Mouse (Mus musculus) T-helper 2 cell (primary cell): ENCODE data around the gene Efnb3.

Experiments
- in situ Hi-C: fragments of 300-600 bp; cut with MboI, MseI; formaldehyde crosslinking; loops from one replicate; pipeline ENCODE4 v1.15.1; 2025; ENCODE audit warnings: high pct_unique_total_duplicates

Gene Efnb3

DNA sequence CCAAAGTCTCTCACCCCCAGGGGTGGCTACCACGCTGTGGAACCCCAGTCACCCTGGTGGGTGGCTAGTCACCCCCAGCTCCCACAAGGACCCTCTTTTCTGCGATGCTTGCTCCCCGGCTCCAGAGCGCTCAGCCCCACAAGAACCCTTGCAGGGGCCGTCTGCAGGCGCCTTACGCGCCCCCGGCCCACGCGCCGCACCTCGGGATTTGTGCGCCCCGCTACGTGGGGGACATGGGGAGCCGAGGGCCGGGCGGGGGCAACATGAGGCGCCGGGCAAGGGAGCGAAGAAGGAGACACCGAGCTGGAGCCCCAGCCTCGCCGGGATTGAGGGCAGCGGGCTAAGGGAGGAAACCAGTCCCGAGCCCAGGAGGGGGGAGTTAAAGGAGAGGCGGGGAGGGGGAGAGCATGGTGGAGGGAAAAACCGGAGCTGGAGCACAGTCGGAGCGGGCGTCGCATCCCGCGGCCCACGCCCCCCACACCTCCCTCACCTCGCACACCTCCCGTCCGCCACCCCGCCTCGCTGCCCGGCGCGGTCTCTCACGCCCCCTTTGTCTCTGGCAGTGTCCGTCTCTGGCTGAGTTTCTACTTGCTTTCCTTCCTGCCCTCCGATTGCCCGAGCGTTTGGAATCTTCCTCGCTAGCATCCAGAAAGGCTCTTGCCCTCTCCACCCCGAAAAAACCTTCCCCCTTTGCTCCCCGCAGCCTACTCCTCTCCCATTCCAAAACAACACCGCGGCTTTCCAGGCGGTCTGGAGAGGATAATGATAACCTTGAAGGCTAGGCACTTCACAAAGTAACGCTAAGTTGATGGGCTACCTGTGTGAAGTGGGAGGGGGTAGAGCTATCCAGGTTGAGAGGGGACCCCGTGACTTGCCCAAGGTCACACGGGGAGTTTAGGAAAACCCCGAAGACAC, at the start of gene Efnb3:
Gene Efnb3, minus strand, starts transcription at position 355 of the 915 bp plus-strand sequence.
- in situ Hi-C loops = no loop called here

- in situ Hi-C loops = no loop called here
Observed at GRCm38 (mm10) chr11:69609416-69609815, 49.4 kb upstream of the Efnb3 start.

GRCm38 (mm10) chr11:69608525-69608924, 48.5 kb upstream of the Efnb3 start:
- in situ Hi-C loops = no loop called here

DNA sequence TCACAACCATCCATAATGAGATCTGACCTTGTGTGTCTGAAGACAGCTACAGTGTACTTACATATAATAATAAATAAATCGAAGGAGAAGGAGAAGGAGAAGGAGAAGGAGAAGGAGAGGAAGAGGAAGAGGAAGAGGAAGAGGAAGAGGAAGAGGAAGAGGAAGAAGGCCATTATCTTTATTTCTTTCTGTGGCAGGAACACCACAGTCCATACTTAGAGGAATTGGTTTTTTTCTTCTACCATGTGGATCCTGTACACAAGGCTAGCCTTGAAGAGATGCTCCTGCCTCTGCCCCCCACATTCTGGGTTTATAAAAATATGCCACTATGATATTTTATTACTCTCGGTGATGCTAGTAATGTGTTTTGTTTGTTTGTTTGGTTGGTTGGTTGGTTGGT, 46.8 kb upstream of the Efnb3 start:
- in situ Hi-C loops = no loop called here

DNA sequence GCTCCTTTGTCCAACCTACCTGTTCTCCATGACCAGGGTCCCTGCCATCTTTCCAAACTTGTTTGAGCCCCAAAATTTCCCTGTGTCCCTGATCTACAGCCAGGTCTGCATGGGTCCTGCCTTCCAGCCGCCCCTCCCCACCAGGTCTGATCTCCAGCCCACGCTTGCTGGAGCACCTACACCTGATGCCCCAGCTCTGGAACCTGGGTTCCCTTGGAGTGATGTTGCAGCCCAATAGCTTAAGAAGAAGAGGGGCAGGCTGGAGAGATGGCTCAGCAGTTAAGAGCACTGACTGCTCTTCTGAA, 46.4 kb upstream of the Efnb3 start:
- in situ Hi-C loops = no loop called here

DNA sequence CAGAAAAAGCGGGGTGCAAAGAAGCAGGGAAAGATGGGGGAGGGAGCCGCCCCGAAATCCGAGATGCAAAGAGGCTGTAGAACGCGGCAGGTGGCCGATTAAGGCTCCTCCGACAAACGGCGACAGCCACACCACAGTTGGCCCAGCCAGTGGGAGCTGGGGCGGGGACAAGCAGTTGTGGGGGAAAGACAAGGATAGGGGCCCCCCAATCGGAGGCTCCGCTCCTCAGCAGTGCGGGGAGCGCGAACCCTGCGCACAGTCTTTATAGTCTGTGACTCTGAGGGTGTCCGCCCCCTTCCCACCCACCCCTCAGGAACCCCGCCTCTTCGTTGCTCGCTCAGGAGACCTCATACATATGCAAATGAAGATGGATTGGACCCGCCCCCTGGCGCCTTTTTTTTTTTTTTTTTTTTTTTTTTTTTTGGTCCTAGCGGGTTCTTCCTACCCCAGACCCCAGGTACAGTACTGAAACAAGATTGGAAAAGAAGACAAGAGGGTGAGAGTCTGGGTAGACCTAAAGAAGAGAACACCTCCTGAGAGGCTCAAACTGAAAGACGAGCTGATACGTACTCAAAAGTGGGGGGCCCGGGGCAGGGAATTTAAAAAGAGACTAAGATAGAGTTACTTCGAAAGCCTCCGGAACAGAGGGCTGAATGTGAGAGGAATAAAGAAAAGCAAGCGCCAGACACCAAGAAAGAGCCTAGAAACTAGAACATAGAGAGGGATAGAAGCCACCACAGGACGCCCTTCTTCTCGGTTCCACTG, 45.9 kb upstream of the Efnb3 start, which contains the start of gene Atp1b2:
Gene Atp1b2, minus strand, starts transcription at position 217 of the 765 bp plus-strand sequence.
- in situ Hi-C loops = no loop called here

DNA sequence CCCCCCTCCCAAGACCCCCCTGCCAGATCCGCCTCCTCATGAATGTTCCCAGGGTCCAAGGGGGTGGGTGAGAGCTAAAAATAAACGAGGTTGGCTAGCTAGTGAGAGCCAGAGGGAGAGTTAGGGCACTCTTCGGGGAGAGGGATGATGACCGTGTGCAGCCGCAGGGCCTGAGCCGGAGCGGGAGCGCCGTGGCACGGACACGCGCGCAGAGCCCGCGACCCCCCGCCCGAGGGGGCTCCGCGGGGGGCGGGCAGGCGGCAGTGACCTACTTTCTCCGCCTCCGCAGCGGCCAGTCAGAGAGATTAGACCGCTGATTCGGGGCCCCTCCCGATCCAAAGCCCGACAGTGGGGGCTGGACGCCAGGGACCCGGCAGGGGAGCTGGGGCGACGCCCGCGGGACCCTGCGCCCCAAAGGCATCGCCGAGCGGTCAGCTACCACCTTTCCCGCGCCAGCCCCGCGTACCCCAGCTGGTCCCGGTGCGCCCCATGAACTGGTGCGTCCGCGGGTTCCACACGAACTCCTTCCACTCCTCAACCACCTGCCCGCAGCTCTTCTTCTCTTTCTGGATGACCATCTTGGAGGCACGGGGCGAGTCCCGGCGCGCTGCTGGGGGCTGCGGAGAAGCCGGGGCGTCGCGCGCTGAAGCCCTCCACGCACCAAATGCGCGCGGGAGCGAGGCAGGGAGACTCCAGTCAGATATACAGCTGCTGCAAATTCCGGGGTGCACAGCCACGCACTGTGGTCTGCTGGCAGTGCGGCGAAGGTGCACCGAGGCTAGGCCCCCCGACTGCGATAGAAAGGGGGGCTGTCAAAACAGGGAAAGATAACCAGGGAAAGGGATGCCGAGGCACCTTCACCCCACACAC, 45.0 kb upstream of the Efnb3 start:
- in situ Hi-C loops = no loop called here

DNA sequence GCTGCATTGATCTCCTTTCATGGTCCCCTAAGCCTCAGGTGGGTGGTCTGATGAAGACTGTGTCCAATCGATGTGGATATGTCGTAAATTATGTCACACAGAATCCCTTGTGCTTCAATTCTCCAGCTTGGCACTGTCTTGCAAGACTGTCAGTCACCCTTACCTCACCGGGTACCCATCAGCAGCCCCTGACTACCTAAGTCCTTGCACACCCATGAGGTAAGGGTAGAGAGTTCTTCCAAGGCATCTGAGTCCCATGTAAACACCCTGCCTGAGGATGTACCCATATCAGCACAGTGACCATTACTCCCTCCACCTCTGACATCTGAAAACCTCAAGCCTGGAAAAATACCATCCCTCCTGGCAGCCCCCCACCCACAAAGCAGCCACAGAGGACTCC, 44.3 kb upstream of the Efnb3 start:
- in situ Hi-C loops = no loop called here

GRCm38 (mm10) chr11:69603516-69603915, 43.5 kb upstream of the Efnb3 start:
- in situ Hi-C loops = no loop called here

GRCm38 (mm10) chr11:69601768-69602167, 41.8 kb upstream of the Efnb3 start:
- in situ Hi-C loops = no loop called here

DNA sequence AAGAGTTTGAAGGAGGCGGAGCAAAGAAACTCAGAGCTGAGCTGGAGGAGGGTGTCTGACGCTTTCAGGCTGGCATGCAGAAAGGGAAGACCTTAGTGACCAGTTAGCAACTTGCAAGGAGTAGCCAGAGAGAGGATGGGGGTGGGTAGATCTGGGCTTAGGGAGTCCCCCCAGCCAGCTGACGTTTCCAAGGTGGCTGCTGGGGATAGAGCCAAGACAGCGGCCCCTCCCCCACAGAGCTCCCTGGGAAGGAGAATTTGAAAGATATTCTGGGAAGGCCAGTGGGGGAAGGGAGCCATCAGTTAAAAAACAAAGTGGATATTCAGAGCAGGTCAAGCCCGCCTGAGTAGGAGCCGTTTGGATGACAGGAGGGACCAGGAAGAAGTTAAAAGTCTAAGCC, 40.1 kb upstream of the Efnb3 start:
- in situ Hi-C loops = no loop called here

- in situ Hi-C loops = no loop called here
Observed at GRCm38 (mm10) chr11:69599436-69599835, 39.4 kb upstream of the Efnb3 start.

- in situ Hi-C loops = no loop called here
Observed at GRCm38 (mm10) chr11:69594853-69595252, 34.8 kb upstream of the Efnb3 start.

DNA sequence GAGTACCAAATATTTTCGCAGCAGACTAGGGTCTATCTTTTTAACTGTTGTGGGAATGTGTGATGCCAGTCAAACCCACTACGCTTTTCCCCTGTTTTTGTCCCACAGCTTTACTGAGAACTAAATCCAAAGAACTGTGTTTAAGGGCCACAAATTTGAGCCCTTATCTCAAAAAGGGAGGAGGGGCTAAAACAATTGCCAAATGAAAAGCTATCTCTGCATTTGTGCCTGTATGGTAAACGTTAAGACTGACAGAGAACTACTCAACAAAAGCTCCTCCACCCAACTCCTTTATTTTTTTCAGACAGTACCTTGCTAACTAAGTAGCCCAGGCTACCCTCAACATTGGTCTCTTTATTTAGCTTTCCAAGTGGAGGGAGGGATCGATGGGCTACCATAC, 32.8 kb upstream of the Efnb3 start:
- in situ Hi-C loops = no loop called here

DNA sequence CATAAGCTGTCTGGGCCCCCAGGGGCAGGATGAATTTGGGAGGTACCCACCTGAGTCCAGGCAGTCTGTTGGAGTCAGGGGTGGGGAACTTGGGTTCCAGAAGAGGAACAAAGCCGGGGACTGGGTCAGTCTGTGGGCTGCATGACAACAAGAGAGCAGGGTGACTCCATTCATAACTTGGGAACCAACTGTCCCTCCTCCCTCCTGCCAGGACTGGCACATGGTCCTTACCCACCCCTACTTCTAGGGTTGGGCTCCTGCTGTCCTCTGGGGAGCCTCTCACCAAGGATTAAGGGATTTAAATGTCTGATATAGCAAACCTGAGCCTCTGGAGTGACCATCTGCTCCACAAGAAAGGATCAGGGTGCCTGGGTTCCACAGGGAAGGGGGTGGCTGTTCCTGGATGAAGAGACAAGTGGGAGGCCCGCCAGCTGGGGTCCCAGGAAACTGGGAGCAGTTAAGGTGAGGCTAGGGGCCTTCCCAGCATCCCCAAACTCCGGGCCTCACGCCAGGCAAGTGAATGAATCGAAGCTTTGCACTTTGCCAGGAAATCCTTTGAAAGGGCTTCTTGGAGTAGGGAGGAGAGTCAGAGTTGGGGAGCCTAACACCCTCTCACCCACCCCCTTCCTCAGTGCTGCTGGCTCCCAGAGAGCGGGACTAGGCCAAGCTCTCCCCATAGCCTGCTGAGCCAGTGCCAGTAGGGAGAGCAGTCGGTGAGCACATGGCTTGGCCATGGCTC, 32.1 kb upstream of the Efnb3 start:
- in situ Hi-C loops = no loop called here

GRCm38 (mm10) chr11:69591424-69591823, 31.4 kb upstream of the Efnb3 start:
- in situ Hi-C loops = no loop called here

- in situ Hi-C loops = no loop called here
Observed at GRCm38 (mm10) chr11:69590622-69591021, 30.6 kb upstream of the Efnb3 start.

- in situ Hi-C loops = loop anchor here (10.0 kb wide), 1 partner anchor 75 kb away; the partner anchor contains the start of genes Cd68 and Mpdu1
Observed at GRCm38 (mm10) chr11:69589207-69589834, 29.3 kb upstream of the Efnb3 start.

DNA sequence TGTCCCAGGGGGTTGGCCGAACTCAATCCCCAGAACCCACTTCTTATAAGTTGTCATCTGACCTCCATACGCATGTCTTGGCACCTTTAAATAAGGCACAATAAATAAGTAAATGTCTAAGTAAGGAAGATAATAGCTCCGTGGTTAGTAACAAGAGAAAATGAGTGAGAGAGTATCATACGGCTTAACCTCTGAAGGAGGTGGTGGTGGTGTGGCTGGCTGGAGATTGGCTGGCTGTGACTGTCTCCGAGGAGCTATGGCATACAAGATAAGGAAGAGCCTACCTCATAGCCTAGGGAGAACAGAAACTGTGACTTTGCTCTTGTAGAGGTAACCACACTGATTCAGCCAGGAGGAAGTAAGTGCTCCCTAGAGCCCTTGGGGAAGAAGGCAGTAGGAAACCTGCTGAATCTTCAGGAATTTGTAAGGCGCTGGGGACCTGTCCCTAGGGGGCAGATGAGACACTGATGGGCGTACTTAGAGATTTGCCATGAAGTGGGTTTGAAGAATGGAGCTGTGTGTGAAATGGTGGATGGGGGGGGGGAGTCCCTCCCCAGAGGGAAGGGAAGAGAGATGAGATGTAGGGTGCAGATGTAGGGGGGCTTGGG, 25.8 kb upstream of the Efnb3 start:
- in situ Hi-C loops = loop anchor here (10.0 kb wide), 1 partner anchor 79 kb away; the partner anchor contains the start of genes Cd68 and Mpdu1

- in situ Hi-C loops = loop anchor here (10.0 kb wide), 1 partner anchor 80 kb away; the partner anchor contains the start of genes Cd68 and Mpdu1
Observed at GRCm38 (mm10) chr11:69584937-69585336, 24.9 kb upstream of the Efnb3 start.
